Mouse (Mus musculus): ENCODE results near the gene Scyl1.

DNA sequence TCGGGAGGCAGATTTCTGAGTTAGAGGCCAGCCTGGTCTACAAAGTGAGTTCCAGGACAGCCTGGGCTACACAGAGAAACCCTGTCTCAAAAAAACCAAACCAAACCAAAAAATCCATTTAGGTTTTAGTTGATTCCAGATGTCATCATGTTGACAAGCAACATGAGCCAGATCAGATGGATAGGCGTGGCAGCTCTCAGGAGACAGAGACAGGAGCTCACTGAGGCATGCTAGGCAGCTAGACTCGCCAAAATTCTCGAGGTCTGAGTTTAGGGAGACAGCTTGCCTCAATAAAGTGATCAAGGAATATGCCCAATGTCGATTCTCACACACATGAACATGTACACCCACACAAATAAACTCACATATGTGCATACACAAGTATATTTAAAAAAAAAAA lies 17.8 kb upstream of the Scyl1 start:
- no peak for TF ChIP-seq TAL1 (IDR thresholded peaks at IDR 0.05; ENCODE audit: low read length)
- no peak for TF ChIP-seq GATA1 (IDR thresholded peaks at IDR 0.05; ENCODE audit: low read length)

Data from erythroblast, embryonic 14.5 days (primary cell).